Mouse (Mus musculus) neural tube, embryonic 12.5 days (tissue): ENCODE results near the gene Pde7b. TPM values are rescaled to one million over a fixed set of nuclear protein-coding genes. Genes with fewer than 3 reads are reported as not detected.

Experiments used
- ATAC-seq: fragments of 200-750 bp; cut with Nextera tagmentation; 2 replicates; pipeline ENCODE4 v1.8.0; 2017; ENCODE audit warnings: low read depth, mild to moderate bottlenecking, moderate TSS enrichment, moderate library complexity; ENCODE audit not compliant: low FRiP score
- H3K27ac ChIP-seq: fragments of 300-500 bp; sonication (generic); 2 replicates; pipeline ENCODE4 v1.5.1; 2016
- H3K27me3 ChIP-seq: fragments of 300-500 bp; sonication (generic); replicated peaks from 2 replicates; pipeline ENCODE4 v1.6.1; 2016; ENCODE audit warnings: mild to moderate bottlenecking
- H3K36me3 ChIP-seq: fragments of 300-500 bp; sonication (generic); 2 replicates; pipeline ENCODE4 v1.6.1; 2016; ENCODE audit warnings: mild to moderate bottlenecking
- H3K4me1 ChIP-seq: fragments of 300-500 bp; sonication (generic); 2 replicates; pipeline ENCODE4 v1.6.1; 2016
- H3K4me2 ChIP-seq: fragments of 300-500 bp; sonication (generic); replicated peaks from 2 replicates; pipeline ENCODE4 v1.6.1; 2016; ENCODE audit warnings: mild to moderate bottlenecking
- H3K4me3 ChIP-seq: fragments of 300-500 bp; sonication (generic); 2 replicates; pipeline ENCODE4 v1.5.1; 2016
- H3K9ac ChIP-seq: fragments of 300-500 bp; sonication (generic); 2 replicates; pipeline ENCODE4 v1.6.1; 2016; ENCODE audit warnings: mild to moderate bottlenecking
- H3K9me3 ChIP-seq: fragments of 300-500 bp; sonication (generic); 2 replicates; pipeline ENCODE4 v1.6.1; 2016; ENCODE audit warnings: mild to moderate bottlenecking
- WGBS: fragments of 180-500 bp; shearing (Covaris S2); methylation state at CpG from one replicate; pipeline ENCODE4 v1.1.7; 2016; 5-methylcytosine and 5-hydroxymethylcytosine counted together
- polyA plus RNA-seq: library from polyadenylated mRNA; unstranded; fragments of >200 nt; fragmentation: Nextera tagmentation; extraction: Ambion mirVana; gene quantifications from 2 replicates; pipeline ENCODE4 v1.2.1, GENCODE M21; 2016

Pde7b gene
- polyA plus RNA-seq, 1 experiment from 2014 or later: 3.5 TPM

DNA sequence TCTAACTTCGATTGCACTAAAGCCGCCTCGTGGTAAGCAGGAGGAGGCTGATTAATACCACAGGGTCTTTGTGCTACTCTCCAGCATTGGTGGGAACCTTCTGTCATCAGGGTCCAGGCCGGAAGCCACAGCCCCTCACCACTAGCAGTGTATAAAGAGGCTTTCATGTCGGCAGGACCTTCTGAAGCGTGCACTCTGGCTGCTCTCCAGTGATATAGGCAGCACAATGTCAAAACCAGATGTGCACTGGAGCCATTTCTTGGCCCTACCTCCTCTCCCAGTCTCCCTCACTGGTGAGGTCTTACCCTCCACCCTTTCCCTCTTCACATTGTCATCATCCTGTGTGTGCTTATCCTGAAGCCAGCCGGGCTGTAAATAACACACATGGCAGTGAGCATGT, 24.2 kb downstream of the Pde7b start:
- H3K36me3 ChIP-seq: no peaks in the 10 kb centered on the region
- 72% methylated on average over 7 of the region's 7 CpGs for WGBS
- no peaks in the 10 kb centered on the region for H3K9me3 ChIP-seq
- no peak overlapping the region for H3K27ac ChIP-seq
- H3K4me3 ChIP-seq: no peak overlapping the region
- no peak for ATAC-seq
- H3K4me1 ChIP-seq: no peaks in the 10 kb centered on the region
- no peaks in the 10 kb centered on the region for H3K27me3 ChIP-seq
- H3K9ac ChIP-seq: no peak overlapping the region
- no peak overlapping the region for H3K4me2 ChIP-seq

DNA sequence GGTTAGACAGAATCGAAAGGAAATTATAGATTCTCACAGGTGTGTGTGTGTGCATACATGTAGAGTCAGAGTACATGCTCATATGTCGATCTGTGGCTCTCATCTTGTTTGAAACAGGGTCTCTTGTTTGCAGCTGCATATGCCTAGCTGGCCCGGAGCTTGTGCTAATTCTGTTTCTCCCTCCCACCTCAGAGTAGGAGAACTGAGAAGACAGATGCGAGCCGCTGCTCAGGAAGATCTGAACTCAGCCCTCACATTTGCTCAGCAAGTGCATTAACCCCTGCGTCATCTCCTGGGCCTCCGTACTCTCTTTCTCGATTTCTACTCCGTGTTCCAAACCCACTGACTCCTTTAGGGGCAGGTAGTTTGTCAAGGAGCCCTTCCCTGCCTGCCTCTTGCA, 25.0 kb downstream of the Pde7b start:
- H3K4me1 ChIP-seq: no peaks in the 10 kb centered on the region
- H3K4me3 ChIP-seq: no peak overlapping the region
- ATAC-seq: no peak
- H3K36me3 ChIP-seq: no peaks in the 10 kb centered on the region
- no peaks in the 10 kb centered on the region for H3K9me3 ChIP-seq
- 93% methylated on average over 9 of the region's 9 CpGs for WGBS
- H3K4me2 ChIP-seq: no peak overlapping the region
- H3K27me3 ChIP-seq: no peaks in the 10 kb centered on the region
- H3K9ac ChIP-seq: no peak overlapping the region
- H3K27ac ChIP-seq: no peak overlapping the region

GRCm38 (mm10) chr10:20695637-20696036, 29.2 kb downstream of the Pde7b start:
- H3K4me3 ChIP-seq: no peak overlapping the region
- no peak overlapping the region for H3K9ac ChIP-seq
- WGBS: 87% methylated on average over 11 of the region's 11 CpGs
- H3K36me3 ChIP-seq: no peaks in the 10 kb centered on the region
- no peak for ATAC-seq
- H3K4me2 ChIP-seq: no peak overlapping the region
- H3K27me3 ChIP-seq: no peaks in the 10 kb centered on the region
- H3K27ac ChIP-seq: no peak overlapping the region
- H3K9me3 ChIP-seq: no peaks in the 10 kb centered on the region
- H3K4me1 ChIP-seq: no peaks in the 10 kb centered on the region

DNA sequence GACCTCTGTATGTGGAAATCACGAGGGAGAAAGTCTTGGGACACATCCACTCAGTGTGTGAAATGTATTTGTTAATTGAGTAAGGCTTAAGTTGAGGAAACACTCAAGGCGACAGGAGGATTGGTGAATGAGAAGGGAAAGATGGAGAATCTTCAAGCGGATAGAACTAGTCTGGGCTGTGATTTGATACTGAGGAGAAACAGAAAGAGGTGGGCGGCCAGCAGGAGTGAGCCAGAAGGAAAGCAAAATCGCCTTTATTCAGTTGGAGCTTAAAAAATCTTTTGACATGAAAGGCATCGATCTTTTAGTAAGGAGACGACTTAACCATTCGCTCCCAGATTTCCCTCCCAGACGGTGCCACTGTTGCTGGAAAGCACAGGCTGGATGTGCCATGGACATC, 34.9 kb downstream of the Pde7b start:
- Histone ChIP-seq H3K27me3 (no peaks in the 10 kb centered on the region), H3K4me1 (no peaks in the 10 kb centered on the region)
- WGBS: 88% methylated on average over 9 of the region's 9 CpGs

DNA sequence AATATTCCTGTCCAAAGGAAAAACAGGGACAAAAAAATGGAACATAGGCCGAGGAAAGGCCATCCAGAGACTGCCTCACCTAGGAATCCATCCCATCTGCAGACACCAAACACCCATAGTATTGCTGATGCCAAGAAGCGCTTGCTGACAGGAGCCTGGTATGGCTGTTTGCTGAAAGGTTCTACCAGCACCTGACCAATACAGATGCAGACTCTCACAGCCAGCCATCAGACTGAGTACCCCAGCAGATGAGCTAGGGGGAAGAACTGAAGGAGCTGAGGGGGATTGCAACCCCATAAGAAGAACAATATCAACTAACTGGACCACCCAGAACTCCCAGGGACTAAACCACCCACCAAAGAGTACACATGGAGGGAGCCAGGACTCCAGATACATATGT, 40.7 kb downstream of the Pde7b start:
- WGBS: 98% methylated on average over 2 of the region's 2 CpGs

More for the DNA sequence above, 34.9 kb downstream of the Pde7b start:
- Histone ChIP-seq H3K4me3 (no peak overlapping the region), H3K9me3 (no peaks in the 10 kb centered on the region), H3K27ac (no peak overlapping the region), H3K36me3 (no peaks in the 10 kb centered on the region), H3K4me2 (no peak overlapping the region), H3K9ac (no peak overlapping the region)
- ATAC-seq: no peak

GRCm38 (mm10) chr10:20680986-20681385, 43.9 kb downstream of the Pde7b start:
- no peaks in the 10 kb centered on the region for H3K4me1 ChIP-seq
- H3K4me3 ChIP-seq: no peak overlapping the region
- no peaks in the 10 kb centered on the region for H3K9me3 ChIP-seq
- no peaks in the 10 kb centered on the region for H3K36me3 ChIP-seq
- H3K27ac ChIP-seq: no peak overlapping the region
- 94% methylated on average over 3 of the region's 3 CpGs for WGBS
- no peak overlapping the region for H3K4me2 ChIP-seq
- no peaks in the 10 kb centered on the region for H3K27me3 ChIP-seq
- no peak for ATAC-seq
- no peak overlapping the region for H3K9ac ChIP-seq

More for the DNA sequence above, 40.7 kb downstream of the Pde7b start:
- no peak for ATAC-seq
- Histone ChIP-seq H3K9me3 (no peaks in the 10 kb centered on the region), H3K4me3 (no peak overlapping the region), H3K4me2 (no peak overlapping the region), H3K27me3 (no peaks in the 10 kb centered on the region), H3K36me3 (no peaks in the 10 kb centered on the region), H3K4me1 (no peaks in the 10 kb centered on the region), H3K9ac (no peak overlapping the region), H3K27ac (no peak overlapping the region)

DNA sequence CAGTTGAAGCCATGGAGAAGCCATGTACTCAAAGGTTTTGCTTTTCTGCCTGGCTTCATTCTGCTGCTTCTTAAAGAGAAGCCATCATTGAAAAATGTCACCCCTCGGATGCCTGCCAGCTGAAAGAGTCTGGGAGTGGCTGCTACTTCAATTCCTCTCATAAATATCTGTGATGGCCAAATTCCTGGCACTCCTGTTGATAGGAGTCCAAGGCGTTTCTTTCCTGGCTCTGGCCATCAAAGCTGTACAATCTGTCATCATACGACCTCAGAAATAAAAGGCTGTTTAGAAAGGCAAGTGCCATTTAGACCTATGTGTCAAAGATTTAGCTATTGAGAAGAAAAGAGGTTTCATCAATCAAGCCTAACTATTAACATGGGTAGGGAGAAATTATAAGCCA, 49.6 kb downstream of the Pde7b start:
- Histone ChIP-seq H3K27ac (no peak overlapping the region), H3K36me3 (no peaks in the 10 kb centered on the region), H3K9me3 (no peaks in the 10 kb centered on the region), H3K27me3 (no peaks in the 10 kb centered on the region), H3K4me1 (no peaks in the 10 kb centered on the region), H3K9ac (no peak overlapping the region), H3K4me2 (no peak overlapping the region), H3K4me3 (no peak overlapping the region)
- WGBS: 53% methylated on average over 3 of the region's 3 CpGs
- ATAC-seq: no peak

GRCm38 (mm10) chr10:20673798-20674197, 51.1 kb downstream of the Pde7b start:
- Histone ChIP-seq H3K9ac (no peak overlapping the region), H3K4me3 (no peak overlapping the region), H3K9me3 (no peaks in the 10 kb centered on the region), H3K4me1 (no peaks in the 10 kb centered on the region), H3K27ac (no peak overlapping the region), H3K4me2 (no peak overlapping the region), H3K27me3 (no peaks in the 10 kb centered on the region), H3K36me3 (no peaks in the 10 kb centered on the region)
- ATAC-seq: no peak
- 92% methylated on average over 4 of the region's 4 CpGs for WGBS

DNA sequence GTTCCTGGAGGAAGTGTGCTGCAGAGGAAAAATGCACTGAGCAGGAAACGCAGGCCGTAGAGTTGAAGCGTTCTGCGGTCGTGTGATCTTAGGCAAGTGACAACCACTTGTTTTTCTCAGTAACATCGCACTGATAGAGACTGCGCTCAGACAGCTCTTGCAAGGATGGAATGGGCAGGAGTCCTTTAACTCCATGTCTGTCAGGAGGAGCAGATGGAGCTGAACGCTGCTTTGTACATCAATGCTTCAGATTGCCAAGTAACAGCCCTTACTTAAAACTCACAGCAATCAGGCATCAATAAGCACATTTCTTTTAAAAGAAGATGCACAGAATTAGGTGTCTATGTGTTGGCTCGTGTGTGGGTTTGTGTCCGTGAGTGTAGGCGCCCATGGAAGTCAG, 52.3 kb downstream of the Pde7b start:
- H3K27me3 ChIP-seq: no peaks in the 10 kb centered on the region
- WGBS: 89% methylated on average over 11 of the region's 11 CpGs
- no peaks in the 10 kb centered on the region for H3K9me3 ChIP-seq
- ATAC-seq: no peak
- H3K36me3 ChIP-seq: no peaks in the 10 kb centered on the region
- H3K4me2 ChIP-seq: no peak overlapping the region
- H3K4me3 ChIP-seq: no peak overlapping the region
- no peaks in the 10 kb centered on the region for H3K4me1 ChIP-seq
- H3K27ac ChIP-seq: no peak overlapping the region
- no peak overlapping the region for H3K9ac ChIP-seq

- H3K27me3 ChIP-seq: no peaks in the 10 kb centered on the region
- H3K27ac ChIP-seq: no peak overlapping the region
- H3K9me3 ChIP-seq: no peaks in the 10 kb centered on the region
- H3K4me1 ChIP-seq: no peaks in the 10 kb centered on the region
- WGBS: 91% methylated on average over 5 of the region's 5 CpGs
- H3K36me3 ChIP-seq: no peaks in the 10 kb centered on the region
- ATAC-seq: no peak
- H3K4me3 ChIP-seq: no peak overlapping the region
- H3K9ac ChIP-seq: no peak overlapping the region
- no peak overlapping the region for H3K4me2 ChIP-seq
These were observed 53.3 kb downstream of the Pde7b start for GRCm38 (mm10) chr10:20671621-20672020.

GRCm38 (mm10) chr10:20670541-20670940, 54.3 kb downstream of the Pde7b start:
- Histone ChIP-seq H3K4me1 (no peaks in the 10 kb centered on the region), H3K36me3 (no peaks in the 10 kb centered on the region), H3K9ac (no peak overlapping the region), H3K4me3 (no peak overlapping the region), H3K9me3 (no peaks in the 10 kb centered on the region), H3K27ac (no peak overlapping the region), H3K4me2 (no peak overlapping the region), H3K27me3 (no peaks in the 10 kb centered on the region)
- no peak for ATAC-seq
- 84% methylated on average over 8 of the region's 8 CpGs for WGBS

- Histone ChIP-seq H3K36me3 (no peaks in the 10 kb centered on the region), H3K27me3 (no peaks in the 10 kb centered on the region), H3K9ac (no peak overlapping the region), H3K4me1 (no peaks in the 10 kb centered on the region), H3K4me3 (no peak overlapping the region), H3K4me2 (no peak overlapping the region), H3K9me3 (no peaks in the 10 kb centered on the region), H3K27ac (no peak overlapping the region)
- 76% methylated on average over 10 of the region's 10 CpGs for whole genome bisulfite sequencing
- no peak for ATAC-seq
These were observed 55.4 kb downstream of the Pde7b start for GRCm38 (mm10) chr10:20669467-20669866.

DNA sequence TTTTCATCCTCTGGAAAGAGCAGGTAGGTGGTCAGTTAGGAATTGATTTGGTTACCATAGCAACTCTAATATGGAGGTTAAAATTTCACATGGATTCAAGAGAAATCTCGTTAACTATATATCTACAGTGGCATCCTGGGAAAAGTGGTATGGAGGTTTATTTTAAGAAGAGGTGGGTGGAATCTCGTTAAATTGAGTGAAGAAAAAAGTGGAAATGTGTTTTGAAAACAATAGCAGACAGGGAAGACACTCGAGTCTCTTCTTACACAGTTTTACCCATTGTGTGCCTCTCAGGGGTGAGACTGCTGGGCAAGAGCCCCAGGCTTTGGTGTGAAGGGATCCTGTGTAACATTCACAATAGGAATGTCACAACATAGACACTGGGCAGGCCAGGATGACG, 56.3 kb downstream of the Pde7b start:
- H3K36me3 ChIP-seq: no peaks in the 10 kb centered on the region
- no peaks in the 10 kb centered on the region for H3K9me3 ChIP-seq
- no peak overlapping the region for H3K9ac ChIP-seq
- 47% methylated on average over 4 of the region's 4 CpGs for WGBS
- H3K4me3 ChIP-seq: no peak overlapping the region
- no peak overlapping the region for H3K27ac ChIP-seq
- no peak overlapping the region for H3K4me2 ChIP-seq
- no peak for ATAC-seq
- H3K27me3 ChIP-seq: no peaks in the 10 kb centered on the region
- no peaks in the 10 kb centered on the region for H3K4me1 ChIP-seq
